Mouse (Mus musculus) adrenal gland, postnatal 10 days (tissue): Measurements from ENCODE around the gene Ubp1. TPM values are rescaled to one million over a fixed set of nuclear protein-coding genes. Genes with fewer than 3 reads are reported as not detected.
"Not testable (repeated sequence)": the region's sequence is repeated elsewhere in the genome, so short reads cannot be mapped to it uniquely, and the experiment has no call there.

Experiments
- DNase-seq: peaks from one replicate; pipeline ENCODE4 v3.0.0; 2021; ENCODE audit warnings: mixed read lengths
- long read RNA-seq, 2 experiments: library from polyadenylated mRNA; stranded (forward); transcript quantifications; one replicate each; pipeline ENCODE4 v2.0.0; 2021
- total RNA-seq, 2 experiments: library from RNA; stranded (reverse); gene quantifications; 2 replicates each; pipeline ENCODE4 v1.2.3; 2021

Gene Ubp1
- total RNA-seq: 10 to 100 TPM; 42.2 to 59.4 TPM
- long read RNA-seq, experiment 1, partial matches to known transcripts: 15 of 36 reads
- long read RNA-seq, experiment 1, other reads (novel, unspliced or antisense): 11 of 36 reads
- long read RNA-seq, experiment 2, transcript Ubp1-201 (16 exons, 3,742 nt): major isoform, 6 of 39 reads
- long read RNA-seq, experiment 2, transcript Ubp1-204 (15 exons, 2,320 nt): major isoform, 6 of 39 reads
- long read RNA-seq, experiment 2, partial matches to known transcripts: 1 of 39 reads
- long read RNA-seq, experiment 2, other reads (novel, unspliced or antisense): 20 of 39 reads

- DNase-seq: peak; percentile 95
These were observed at the start of gene Ubp1 for GRCm38 (mm10) chr9:113930534-113931374. TSS of gene Ubp1 (plus strand) at chr9:113930934.

DNA sequence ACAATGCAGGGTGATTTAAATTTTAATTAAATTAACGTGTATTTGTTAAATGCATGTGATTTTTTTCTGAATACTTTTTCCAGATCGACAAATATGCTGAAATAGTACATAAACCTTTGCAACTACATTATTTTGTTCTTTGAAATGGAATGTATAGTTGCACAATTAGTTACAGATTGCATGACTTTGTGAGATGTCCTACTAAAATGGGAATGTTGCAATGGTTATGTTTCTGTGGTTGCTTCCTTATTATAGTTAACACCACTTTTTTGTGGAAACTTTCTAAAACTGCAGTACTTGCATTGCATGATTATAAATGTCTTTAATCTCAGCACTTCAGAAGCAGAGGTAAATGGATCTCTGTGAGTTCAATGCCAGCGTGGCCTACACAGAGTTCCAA lies 35.8 kb upstream of the Ubp1 start:
- DNase-seq: no peak

DNA sequence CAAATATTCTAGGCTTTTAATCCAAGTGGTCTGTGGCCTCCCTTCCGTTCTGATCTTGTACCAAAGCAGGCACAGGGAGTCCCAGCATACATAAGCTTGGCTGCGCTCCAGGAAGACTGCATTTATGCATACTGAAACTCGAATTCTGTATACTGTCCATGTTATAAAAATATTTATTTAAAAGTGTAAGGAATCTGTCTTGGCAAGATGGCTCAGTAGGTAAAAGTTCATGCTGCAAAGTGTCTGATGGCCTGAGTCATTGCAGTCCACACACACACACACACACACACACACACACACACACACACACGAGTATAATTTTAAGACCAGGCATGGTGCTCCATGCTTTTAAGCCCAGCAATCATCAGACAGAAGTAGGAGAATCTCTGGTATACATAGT lies 27.6 kb upstream of the Ubp1 start:
- DNase-seq: peak; percentile 6

DNA sequence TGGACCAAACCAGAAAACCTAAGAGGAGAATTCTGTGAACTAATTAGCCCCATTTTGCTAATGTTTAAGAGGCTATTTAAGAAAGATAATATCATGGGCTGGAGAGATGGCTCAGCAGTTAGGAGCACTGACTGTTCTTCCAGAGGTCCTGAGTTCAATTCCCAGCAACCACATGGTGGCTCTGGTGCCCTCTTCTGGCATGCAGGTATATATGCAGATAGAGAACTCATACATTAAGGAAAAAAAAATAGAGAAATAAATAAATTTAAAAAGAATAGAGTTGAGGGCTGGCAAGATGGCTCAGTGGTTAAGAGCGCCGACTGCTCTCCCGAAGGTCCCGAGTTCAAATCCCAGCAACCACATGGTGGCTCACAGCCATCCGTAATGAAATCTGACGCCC lies 26.4 kb upstream of the Ubp1 start:
- DNase-seq: not testable (repeated sequence)

DNA sequence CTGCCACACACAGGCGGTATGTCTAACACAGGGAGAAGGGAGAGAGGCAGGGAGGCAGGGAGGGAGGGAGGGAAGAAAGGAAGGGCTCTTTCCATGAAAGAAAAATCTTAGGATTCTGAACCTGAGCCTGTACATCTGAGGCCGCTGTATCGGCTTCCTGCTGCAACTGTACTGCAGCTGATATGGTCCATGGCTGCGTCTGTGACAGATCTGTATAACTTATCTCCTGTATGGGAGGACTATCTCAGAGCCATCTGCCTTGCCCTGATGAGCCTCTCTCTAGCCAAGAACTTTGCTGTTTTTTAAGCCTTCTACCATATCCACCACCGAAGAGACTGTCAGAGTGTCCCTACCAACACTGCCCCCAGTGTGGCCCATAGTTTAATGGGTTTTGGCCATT lies 14.9 kb upstream of the Ubp1 start:
- DNase-seq: no peak

- no peak for DNase-seq
These were observed 8.1 kb upstream of the Ubp1 start for GRCm38 (mm10) chr9:113922677-113923076.

GRCm38 (mm10) chr9:113924883-113925282 lies 5.9 kb upstream of the Ubp1 start:
- no peak for DNase-seq

GRCm38 (mm10) chr9:113928591-113928990 lies 2.1 kb upstream of the Ubp1 start:
- DNase-seq: no peak

DNA sequence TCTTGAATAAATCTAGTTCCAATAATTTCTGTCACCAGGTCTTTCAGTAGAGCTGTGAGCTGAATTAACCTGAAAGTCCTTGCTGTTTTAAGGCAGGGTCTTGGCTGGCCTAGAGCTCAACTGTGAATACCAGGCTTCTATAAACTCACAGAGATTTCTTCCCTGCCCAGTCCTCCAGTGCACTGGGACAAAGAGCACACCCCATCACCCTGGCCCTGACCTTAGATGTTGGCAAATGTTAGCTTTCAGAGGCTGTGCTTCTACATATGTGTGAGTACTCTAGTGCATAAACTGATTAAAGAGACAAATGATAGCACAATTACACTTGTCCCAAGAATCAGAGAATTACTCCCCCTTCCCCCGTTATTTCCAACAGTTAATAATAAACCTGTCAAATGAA lies 1.1 kb upstream of the Ubp1 start:
- peak; percentile 40 for DNase-seq

DNA sequence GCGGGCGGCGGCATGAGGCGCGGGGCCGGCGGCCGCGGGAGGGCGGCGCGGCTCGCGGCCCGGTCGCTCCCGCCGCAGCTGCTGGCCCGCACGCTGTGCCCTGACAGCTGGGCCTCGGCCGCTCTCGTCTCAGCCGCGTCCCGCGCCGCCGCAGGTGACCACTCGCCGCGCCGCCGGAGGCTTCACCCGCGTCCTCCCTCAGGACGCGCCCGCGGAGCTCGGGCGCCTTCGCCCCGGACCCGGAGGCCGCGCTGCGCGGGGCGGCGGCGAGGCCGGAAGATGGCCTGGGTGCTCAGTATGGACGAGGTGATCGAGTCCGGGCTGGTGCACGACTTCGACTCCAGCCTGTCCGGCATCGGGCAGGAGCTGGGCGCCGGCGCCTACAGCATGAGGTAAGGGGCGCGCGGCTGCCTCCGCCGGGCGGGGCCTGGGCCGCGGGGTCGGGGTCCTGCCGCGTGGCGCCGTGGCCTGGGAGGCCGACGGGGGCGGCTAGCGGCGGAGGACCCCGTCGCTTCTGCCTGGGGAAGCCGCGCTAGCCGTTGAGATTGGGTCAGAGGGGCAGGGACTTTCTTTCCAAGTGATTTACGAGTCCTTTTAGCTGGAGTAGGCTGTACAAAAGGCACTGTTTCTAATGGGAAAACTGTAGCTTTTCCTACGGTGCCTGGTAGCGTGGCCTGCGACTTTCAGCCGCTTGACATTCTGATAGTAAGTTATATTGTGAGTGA lies 803 bp downstream of the Ubp1 start:
- DNase-seq: peak; percentile 56

GRCm38 (mm10) chr9:113932100-113932470 lies 1.4 kb downstream of the Ubp1 start:
- peak; percentile 37 for DNase-seq

- peak; percentile 23 for DNase-seq
These were observed 1.8 kb downstream of the Ubp1 start for GRCm38 (mm10) chr9:113932501-113932900.

- no peak for DNase-seq
These were observed 4.9 kb downstream of the Ubp1 start for GRCm38 (mm10) chr9:113935638-113936037.

- no peak for DNase-seq
These were observed 8.5 kb downstream of the Ubp1 start for GRCm38 (mm10) chr9:113939063-113939850.

DNA sequence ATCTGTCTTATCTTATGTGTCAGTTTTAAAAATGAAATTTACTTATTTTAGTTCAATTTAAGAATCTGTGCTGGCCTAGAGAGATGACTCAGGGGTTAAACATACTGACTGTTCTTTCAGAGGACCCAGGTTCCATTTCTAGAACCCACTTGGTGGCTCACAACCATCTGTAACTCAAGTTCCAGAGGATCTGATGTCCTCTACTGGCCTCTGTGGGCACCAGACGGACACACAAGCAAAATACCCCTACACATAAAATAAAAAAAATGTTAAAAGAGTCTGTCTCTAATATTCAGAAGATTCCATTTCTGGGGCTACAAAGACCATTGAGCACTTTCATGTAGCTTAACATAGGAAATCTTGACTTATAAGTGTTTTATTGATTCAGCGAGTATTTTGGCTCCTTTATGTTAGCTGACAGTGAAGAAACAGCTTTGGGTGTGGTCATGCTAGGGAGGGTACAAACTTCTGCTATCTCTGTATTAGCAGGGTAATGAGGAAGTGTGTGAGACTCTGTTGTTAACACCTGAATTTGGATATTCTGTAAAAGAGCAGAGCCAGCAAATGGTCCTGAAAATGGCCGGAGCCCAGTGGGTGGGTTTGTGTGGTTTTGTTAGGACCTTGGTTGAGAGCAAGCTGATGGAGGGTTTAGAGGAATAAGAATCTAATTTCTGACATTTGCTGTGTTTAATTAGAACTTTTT lies 10.5 kb downstream of the Ubp1 start:
- DNase-seq: no peak

DNA sequence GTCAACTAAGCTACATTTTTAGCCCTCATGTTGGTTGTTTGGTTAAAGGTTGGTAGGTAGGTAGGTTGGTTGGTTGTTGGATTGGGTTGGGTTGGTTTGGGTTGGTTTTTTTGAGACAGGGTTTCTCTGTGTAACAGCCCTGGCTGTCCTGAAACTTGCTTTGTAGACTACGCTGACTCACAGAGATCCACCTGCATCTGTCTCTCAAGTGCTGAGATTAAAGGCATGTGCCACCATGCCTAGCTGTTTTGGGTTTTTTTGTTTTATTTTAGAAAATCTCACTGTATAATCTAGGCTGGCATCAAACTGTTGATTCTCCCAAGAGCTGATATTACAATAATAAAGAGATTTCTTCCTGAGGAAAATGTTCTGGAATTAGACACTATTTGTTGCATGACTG lies 12.6 kb downstream of the Ubp1 start:
- DNase-seq: no peak

DNA sequence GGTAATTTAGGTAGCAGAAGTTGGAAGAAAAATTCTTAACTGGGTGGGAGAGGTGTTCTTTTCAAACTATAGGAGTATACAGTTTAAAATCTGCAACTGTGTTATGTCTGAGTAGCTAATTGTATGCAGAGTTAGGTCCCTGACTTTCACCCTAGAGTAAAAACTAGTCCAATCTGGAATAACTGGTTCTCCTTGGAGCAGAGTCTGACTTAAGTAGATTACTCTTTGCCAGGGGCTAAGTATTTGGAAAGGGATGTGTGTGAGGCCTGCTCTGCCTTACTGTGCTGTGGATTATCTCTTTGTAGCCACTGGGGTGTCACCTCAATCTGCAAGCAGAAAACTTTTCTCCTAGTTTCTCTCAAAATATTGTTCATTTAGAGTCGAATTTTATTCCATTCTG lies 16.5 kb downstream of the Ubp1 start:
- DNase-seq: no peak

DNA sequence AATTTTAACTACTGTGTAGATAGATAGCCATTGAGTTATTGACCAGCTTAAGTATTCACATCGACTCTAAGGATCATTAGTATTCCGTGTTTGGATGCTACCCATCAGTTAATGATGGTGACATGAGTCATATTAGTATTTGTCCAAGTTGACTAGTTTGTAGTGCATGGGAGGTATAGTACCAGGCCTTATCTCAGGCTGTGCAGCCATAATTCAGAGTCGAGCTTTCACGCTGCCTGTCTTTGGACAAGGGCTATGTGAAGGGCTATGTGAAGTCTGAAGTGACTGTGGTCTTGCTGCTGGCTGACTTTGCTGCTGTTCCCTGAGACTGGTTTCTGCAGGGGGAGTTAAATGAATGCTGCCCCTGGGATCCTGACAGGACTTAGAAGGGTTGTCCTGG lies 27.0 kb downstream of the Ubp1 start:
- DNase-seq: no peak

GRCm38 (mm10) chr9:113963718-113964117 lies 33.0 kb downstream of the Ubp1 start:
- no peak for DNase-seq

- DNase-seq: no peak
These were observed 33.7 kb downstream of the Ubp1 start for GRCm38 (mm10) chr9:113964415-113964814.

GRCm38 (mm10) chr9:113966838-113967237 lies 36.1 kb downstream of the Ubp1 start:
- DNase-seq: no peak

DNA sequence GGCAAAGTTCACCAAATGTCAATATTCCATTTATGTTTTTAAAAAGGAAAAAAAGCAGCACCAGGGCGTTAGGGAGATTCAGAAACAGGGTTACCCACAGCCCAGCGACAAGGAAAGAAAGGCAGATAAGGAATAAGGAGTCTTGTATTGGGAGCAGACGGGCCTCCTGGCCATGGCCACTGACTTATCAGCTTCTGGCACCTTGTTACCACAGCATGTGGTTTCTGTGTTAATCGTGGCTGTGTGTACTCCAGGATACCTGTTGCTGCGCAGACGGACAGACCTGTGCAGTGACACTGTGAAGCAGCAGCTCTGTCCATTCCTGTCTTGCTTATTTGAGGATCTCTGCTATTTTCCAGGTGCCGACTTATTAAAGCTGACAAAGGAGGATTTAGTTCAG lies 38.2 kb downstream of the Ubp1 start:
- DNase-seq: no peak
